Mouse (Mus musculus) urinary bladder, postnatal 25 days (tissue): ENCODE data around the gene Klrb1c.
"Not testable (repeated sequence)": the region's sequence is repeated elsewhere in the genome, so short reads cannot be mapped to it uniquely, and the experiment has no call there.

Experiments used
- DNase-seq: peaks from one replicate; pipeline ENCODE4 v3.0.0; 2022; ENCODE audit warnings: low spot score

Gene Klrb1c

DNA sequence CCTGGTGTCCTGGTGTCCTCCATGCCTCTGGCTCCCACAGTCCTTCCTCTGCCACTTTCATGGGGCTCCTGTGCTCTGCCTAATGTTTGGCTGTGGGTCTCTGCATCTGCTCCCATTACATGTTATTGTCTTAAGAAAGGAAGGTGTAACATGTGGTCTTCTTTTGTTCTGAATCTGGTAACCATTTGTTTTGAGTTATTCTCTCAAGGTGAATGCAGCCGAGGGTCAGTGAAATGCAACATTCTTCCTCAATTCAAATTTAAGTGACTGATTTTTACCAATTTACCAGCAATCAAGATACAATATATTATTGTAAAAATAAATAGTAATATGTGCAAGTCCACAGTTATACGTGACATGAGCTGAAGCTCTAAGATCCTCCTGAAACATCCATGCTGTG lies at the start of gene Klrb1c:
TSS of gene Klrb1c (minus strand) at position 101 of the 400 bp plus-strand sequence.
- no peak for DNase-seq

DNA sequence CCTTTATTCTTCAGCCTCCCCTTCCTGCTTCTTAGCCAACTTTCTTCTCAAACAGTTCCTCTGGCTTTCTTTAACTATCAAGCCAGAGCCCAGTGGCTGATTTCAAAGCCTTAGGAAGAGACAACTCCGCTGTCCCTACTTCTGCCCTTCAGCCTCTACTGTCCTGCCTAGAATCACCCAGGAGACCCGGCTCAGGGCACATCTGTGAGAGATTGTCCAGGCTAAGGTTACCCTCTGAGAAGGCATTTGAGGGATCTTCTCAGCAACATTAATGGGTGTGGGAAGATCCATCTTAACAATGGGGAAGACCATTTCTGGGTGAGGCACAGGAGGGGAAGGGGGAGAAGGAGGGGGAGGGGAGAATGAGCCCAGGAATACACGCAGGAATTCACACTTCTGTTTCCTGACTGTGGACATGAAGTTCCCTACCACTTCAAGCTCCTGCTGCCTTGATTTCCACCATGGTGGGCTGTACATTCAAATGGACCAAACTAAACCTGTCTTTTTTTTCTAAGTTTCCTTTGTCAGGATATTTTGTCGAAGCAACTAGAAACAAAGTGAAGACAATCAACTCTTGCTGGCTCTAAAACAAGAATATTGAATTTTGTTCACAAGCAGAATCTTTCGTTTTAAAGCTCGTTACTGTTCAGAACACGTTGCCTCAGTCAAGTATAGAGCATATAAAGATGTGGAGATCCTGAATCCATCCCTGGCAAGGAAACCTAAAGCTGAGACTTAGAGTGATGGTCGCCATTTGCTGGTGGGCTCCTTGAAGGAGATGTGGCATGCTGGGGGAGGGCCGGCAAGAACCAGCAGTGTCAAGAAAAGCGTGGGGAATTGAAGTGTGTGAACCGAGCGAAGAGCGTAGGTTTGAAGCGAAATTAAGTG lies 48.7 kb upstream of the Klrb1c start:
- no peak for DNase-seq

DNA sequence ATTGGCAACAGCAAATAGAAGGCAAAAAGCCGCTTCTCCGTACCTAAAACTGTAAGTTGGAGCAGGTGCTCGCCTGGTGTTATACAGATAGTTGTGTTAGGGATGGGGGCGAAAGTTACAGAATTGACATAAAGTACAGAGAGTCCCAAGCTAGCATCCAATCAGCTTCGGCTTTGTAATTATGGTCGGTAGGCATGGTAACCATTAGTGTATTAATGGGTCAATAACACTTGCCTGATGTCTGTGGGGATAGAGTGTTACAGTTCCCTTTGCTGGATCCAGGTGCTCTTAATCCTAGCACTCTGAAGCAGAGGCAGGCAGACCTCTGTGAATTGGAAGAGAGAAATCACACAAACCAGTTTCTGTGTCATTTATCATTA lies 47.9 kb upstream of the Klrb1c start:
- DNase-seq = no peak

DNA sequence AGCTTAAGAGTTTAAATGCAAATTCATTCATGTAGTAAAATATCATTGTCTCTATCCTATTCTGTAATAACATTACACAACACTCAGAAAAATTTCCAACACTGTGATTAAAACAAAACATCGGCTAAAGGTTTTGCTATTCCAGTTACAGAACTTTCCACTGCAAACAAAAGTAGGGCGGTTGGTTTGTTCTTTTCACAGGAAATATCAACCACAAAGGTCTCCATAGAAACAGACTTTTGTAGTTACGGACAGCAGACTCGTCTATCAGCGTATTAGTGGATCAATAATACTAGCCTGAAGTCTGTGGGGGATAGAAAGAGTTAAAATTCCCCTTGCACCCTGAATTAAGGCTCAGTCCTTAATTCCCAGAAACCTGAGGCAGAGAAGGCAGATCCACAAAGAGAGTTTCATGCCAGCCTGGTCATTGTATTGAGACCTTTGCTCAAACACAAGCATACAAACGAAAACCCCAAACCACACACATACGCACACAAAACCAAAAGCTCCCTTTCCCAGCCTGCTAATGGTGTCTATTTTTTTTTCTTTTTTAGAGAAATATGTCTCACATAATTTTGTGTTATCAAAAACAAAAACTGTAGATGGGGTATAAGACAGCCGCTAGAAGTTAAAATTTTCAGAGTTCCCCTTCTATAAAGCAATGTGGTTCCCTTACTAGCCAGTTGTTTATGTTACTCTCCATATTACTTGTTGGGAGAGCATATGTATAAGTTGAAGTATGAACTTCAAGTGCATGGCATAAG lies 47.4 kb upstream of the Klrb1c start:
- no peak for DNase-seq

DNA sequence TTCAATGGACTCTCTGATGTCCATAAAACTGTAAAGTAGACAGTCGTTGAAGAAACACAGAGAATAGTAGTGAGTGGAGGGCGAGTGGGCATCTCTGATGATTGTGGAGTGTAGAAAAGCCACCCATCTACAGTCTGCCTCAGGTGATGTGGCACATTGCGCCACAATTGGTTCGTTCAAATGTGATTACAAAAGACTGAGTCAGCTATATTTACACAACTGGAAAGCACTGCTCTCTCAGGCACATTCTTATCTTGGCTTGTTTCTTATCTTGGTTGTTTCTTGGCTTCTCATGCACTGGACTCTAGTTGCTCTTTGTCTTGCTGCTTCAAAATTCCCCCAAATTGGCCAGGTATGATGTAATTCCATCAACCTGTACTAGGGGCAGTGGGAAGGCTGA lies 46.6 kb upstream of the Klrb1c start:
- DNase-seq = no peak

DNA sequence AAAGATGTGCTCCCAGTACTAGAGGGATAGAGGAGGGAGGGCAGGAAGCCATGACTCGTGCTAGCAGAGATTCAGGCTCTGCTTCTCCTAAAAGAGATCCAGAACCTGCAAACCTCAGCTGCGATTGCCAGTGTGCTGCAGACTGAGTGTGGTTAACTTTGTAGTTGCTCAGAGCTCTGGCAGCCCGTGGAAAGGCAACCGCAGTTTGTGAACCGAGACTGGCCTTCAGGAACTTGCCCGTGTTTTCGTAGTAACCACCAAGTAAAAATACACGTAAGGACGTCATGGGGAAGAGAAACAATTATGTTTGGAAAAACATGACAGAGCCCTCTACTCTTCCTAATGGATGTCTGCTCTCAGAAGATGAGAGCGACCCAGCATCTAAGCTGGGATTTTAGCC lies 44.0 kb upstream of the Klrb1c start:
- no peak for DNase-seq

DNA sequence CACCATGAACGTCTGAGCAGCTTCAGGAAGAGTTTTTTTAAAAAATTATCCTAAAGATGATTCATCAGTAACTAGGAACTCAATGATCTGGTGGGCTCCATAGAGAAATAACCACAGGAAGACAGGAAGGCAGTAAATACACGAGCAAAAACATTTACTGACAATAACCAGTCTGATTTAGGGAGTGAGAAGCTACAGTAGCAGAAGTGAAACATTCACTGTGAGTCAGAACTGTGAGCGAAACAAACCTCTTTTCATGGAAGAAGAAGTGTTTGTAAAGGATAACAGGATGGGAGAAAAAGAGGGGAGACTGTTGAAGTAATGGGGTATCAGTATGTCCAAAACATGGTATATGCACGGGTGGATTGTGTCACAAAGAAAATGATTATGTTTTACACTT lies 40.8 kb upstream of the Klrb1c start:
- DNase-seq = no peak

DNA sequence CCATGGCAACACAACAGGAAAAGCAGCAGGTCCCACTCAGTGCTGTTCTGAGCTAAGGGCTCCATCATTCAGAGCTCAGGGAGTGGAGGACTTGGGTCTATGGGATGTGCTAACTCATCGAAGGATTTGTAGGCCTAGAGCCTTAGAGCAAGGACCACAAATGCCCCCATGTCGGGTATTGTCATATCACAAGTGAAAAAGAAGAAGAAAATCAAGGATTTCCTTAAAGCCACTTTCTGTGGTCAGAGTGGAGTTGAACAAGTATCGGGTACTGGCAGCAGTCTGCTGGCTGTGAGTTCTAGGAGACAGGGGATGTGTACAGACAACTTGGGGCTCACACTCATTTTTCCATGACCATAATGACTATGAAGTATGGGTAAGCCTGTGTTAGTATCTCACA lies 37.8 kb upstream of the Klrb1c start:
- no peak for DNase-seq

DNA sequence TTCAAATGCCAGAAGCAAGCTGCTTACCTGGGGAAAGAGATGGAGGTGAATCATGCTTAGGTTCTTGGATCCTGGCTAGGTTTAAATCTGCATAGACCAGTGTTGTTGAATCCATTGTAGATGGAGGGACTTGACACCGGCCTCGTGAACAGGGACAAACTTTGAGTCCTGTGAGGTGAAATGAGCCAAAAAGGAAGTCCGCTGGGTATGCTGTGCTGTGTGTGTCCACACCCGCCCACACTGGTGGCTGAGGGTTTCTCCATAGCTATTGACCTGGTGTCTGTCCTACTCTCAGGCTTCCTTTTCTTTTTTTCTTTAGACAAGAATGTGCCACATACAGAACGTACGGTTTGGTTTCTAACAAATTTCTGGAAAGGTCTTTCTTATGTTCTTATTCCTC lies 37.1 kb upstream of the Klrb1c start, which contains the start of the genes Gm44511 and Klrb1b:
TSS of gene Gm44511 (minus strand) at position 184 of the 400 bp plus-strand sequence.
TSS of gene Klrb1b (minus strand) at position 200 of the 400 bp plus-strand sequence.
- no peak for DNase-seq

DNA sequence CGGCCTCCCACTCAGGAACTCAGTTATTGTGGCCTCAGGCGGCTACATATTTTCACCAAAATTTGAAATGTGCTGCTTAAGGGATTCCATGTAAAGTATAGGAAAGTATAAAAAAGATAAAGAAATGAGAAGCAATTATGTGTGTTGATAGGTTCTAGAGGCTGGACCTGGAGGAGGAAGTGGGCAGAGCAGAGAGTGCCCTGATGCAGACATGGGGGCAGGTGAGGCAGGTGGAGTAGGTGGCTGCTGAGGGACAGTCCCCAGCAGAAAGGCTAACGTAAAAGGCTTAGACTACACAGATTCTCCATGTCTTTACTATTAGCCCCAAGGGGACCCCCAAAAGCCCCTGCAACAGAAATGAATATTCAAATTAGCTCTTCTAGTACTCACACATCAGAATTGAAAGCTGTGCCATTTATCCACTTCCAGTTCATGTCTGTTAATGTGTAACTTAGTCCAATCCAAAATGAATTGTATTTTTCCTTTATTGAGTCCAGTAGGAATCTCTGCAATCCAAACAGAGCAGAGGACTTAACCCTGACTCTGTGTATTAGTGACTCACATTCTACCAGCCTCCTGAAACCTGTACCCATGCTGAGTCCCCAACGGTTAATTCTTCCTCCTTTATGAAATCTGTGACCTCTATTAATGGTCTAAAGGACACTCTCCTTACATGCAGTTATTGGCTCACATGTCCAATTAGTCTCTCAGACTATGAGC lies 29.2 kb upstream of the Klrb1c start:
- DNase-seq = no peak

DNA sequence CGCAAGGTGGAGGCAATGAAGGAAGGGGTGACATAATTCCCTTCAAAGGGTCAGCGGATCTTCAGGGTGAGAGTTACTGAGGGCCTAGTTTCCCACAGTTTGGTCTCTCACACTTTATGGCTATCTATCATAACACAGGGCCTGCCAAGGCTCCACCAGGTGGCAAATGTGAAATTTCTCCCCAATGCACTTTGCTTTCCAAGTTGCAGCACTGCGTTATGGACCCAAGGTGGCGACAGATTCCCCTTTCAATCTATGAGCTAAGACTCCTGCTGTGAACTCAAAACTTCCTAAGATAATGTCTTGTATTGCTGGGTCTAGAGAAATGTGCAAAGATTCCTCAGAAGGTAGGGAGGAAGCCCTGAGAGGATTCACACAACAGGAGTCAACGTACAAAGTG lies 19.5 kb upstream of the Klrb1c start:
- DNase-seq = no peak

DNA sequence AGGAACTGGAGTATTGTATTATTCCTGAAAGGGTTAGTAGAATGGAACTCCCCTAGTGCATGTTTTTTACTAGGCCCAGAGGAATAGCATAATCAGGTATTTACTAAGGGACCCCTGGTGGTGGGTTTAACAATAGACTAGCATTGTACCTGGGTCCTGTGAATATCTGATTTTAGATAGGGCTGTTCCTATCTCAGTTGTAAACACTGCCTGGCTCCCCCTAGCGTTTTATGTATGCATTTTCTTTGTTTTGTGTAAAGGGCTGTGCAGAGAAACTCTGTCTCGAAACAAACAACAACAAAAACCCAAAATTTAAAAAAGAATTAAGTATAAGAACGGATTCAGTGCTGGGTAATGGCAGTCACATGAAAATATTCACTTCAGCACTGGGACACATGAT lies 18.0 kb upstream of the Klrb1c start:
- no peak for DNase-seq

DNA sequence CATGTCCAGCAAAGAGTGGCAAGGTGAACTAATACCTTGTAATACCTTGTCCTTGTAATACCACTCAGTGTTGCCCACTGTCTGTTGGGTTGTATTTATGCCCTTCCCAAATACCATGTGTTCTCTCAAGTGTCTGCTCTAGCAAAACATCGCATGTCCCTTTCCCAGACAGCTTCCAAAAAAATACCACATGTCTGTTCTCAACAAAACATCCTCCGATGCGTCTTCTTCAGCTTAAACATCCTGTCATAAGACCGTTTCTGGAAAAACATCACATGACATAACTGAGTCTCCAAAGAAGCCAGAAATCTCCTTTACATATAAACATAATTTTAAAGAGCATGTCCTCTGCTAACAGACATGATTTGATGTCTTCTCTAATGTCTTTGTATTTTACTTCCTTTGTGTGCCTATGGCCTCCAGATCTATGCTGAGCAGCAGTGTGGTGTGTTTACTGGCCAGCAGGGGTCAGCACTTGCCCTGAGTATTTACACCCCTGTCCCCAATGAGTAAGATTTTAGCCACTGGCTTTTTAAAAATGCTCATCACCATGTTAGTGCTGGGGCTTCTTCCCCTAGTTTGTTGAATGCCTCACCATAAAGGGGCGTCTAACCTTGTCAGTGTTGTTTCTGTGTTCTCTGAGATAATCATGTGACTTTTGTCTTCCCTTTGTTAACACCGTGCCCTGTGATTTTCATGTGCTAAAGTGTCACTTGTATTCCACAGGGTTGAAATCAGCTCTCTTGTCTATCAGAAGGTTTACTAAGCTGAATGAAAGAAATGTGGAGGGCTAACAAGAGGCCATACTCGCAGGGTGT lies 16.0 kb upstream of the Klrb1c start:
- DNase-seq = peak; percentile 55

DNA sequence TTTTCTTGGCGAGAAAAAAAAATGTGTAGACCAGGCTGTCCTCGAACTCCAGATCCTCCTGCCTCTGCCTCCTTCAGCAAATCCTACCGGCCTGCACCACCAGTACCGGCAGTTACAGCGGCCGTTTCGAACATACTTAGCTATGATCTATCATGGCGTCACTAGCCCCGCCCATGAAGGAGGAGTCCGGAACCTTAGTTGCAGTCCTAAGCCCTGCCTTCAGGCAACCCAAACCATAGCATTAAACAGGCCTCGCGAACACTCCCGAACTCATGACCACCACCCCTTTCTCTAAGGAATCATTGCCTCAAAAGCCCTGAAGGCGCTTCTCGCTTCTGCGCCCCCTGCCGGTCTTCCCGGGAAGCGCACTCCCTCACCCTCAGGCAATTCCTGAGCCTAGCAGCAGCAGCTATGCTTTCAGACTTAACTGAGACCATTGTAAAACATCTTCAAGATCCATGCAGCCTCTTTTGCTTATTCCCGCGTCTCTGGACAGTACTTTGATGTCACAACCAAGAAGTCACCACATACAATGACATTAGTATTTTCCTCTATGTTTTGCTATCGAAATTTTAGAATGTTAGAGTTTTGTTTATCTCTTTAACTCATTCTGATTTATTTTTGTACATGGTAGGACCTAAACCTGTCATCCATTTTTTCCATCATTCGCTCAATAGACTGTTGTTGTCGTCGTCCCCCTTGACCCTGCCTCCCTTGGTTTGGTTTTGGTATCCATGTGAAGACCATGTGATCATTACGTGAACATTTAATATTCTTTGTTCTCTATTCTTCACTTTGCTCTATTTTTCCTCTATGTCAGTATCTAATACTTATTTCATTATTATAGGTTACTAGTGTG lies 14.2 kb upstream of the Klrb1c start:
- DNase-seq = peak; percentile 95

DNA sequence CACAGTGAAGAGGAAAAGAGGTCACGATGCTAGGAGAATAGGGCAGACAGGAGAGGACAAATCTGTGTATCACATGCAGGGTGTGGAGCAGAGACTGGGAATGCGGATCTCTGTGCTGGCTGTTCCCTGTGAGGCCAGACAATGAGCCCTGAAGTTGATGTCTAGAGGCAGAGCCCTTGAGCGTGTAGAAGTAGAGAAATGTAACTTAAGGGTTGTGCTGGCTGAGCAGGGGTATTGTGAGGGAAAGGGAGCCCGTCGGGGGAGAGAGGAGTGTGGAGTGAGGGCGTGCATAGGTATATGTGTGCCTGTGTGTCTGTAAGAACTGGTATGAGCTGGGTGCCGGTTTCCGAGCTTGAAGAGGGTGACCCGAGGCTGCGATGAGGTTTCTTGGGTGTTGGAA lies 13.5 kb upstream of the Klrb1c start:
- DNase-seq = peak; percentile 20

DNA sequence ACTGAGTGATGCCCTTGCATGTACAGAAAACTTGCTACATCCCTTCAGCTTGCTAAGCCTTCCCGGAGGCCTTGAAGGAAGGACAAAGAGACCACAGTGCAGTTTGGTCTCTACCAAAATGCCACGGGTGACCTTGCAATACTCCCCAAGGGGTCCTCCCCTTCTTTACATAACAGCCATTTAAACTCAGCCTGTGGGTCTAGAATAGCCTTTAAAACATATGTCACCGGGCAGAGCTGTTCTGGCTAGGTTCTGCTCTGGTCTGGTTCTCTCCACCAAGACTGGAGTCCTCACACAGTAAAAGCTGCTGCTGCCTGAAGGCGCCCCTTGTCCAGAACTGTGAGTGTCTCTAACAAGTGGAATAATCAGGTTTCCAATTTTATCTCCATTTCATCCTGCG lies 11.7 kb upstream of the Klrb1c start:
- DNase-seq = not testable (repeated sequence)

DNA sequence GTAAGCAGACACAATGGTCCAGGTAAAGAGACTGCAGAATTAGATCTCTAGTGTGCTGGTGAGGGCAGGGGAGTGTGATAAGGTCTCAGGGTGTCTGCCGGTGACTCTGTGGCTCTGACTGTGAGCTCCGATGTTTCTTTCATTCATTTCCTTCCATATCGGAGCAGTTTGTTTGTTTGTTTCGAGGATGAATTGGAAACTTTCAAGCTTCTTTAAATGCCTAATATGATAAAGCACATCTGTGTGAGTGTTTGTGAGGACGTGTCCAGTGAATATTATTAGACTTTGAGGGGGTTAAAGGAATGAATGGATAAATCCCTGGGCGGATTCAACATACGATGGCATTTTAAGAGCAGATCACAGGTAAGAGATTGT lies 10.9 kb upstream of the Klrb1c start:
- no peak for DNase-seq

DNA sequence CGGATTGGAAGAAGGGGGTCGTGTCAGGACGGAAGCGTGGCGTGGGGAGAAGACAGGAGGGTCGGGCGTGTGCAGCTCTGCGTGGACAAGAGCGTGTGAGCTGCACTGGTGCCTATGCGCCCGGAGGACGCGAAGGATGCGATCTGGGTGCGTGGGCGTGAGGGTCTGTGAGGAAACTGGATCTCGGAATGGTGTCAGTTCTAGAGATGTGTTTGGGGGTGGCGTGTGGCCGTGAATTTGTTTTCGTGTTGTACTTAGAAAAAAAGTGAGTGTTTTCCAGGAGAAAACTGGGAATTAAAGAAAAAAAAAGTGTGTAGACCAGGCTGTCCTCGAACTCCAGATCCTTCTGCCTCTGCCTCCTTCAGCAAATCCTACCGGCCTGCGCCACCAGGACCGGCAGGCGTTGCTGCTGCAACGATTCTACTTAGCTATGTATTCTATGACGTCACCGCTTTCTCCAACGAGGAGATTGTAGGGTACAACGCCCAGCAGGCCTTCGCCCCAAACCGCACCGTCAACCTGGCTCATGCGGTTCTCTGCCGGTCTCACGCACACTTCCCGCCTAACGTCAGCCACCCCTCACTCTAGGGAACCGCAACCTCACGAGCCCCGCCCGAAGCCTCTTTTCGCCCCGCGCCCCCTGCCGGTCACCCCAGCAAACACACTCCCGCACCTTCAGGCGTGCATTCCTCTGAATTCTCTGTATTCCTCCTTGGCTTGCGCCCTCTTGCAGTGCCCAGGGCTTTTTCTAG lies 10.3 kb upstream of the Klrb1c start:
- DNase-seq = peak; percentile 79

DNA sequence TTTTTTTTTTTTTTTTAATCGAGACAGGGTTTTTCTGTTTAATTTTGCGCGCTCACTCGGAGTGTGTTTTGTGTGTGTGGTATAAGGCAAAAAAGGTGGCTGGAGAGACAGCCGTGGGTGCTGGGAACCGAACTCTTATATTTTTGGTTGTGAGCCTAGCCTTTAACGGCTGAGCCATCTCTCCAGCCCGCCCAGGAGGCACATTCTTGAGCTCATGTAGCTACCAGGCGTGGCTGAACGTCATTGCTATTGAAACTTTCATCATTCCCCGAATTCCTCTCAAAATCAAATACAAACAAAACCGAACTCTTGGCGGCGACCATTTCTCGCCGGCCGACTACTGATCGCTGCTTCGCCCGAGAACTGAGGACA lies 9.7 kb upstream of the Klrb1c start:
- peak; percentile 76 for DNase-seq
